Mouse (Mus musculus): ENCODE data around the gene Nmd3. TPM values are rescaled to one million over a fixed set of nuclear protein-coding genes. Genes with fewer than 3 reads are reported as not detected.
A peak's percentile ranks its signal among the peaks of the same experiment; 100 is the strongest.

Nmd3 gene
- polyA plus RNA-seq, 1 experiment from 2014 or later = 89.5 TPM

- Histone ChIP-seq H3K9me3 (no peaks in the 10 kb centered on the region), H3K4me1 (replicated peaks) (no peaks in the 10 kb centered on the region), H3K4me2 (no peak overlapping the region), H3K27me3 (no peaks in the 10 kb centered on the region), H3K9ac (no peak overlapping the region), H3K4me3 (no peak overlapping the region), H3K27ac (replicated peaks) (no peak overlapping the region), H3K36me3 (peaks cover 15% of the 10 kb centered on the region; the same call in 1 of the 2 replicates)
- no peak for ATAC-seq (ENCODE audit: low FRiP score, low read depth)
- 94% methylated on average over 11 of the region's 11 CpGs for WGBS
Observed at GRCm38 (mm10) chr3:69765206-69765605, 43.4 kb downstream of the Nmd3 start.

- no peaks in the 10 kb centered on the region for H3K4me1 ChIP-seq (replicated peaks)
- H3K9ac ChIP-seq = no peak overlapping the region
- no peaks in the 10 kb centered on the region for H3K9me3 ChIP-seq
- ATAC-seq (ENCODE audit: low FRiP score, low read depth) = no peak
- H3K27me3 ChIP-seq = no peaks in the 10 kb centered on the region
- no peak overlapping the region for H3K4me3 ChIP-seq
- H3K27ac ChIP-seq (replicated peaks) = no peak overlapping the region
- peaks cover 15% of the 10 kb centered on the region; the same call in 1 of the 2 replicates for H3K36me3 ChIP-seq
- 89% methylated on average over 4 of the region's 4 CpGs for WGBS
- no peak overlapping the region for H3K4me2 ChIP-seq
Observed at GRCm38 (mm10) chr3:69769150-69769549, 47.4 kb downstream of the Nmd3 start.

GRCm38 (mm10) chr3:69773356-69773755 lies 51.6 kb downstream of the Nmd3 start:
- ATAC-seq (ENCODE audit: low FRiP score, low read depth) = no peak
- Histone ChIP-seq H3K4me1 (replicated peaks) (no peaks in the 10 kb centered on the region), H3K9me3 (no peaks in the 10 kb centered on the region), H3K4me2 (no peak overlapping the region), H3K4me3 (no peak overlapping the region), H3K27me3 (no peaks in the 10 kb centered on the region), H3K27ac (replicated peaks) (no peak overlapping the region), H3K9ac (no peak overlapping the region), H3K36me3 (no peaks in the 10 kb centered on the region)
- 91% methylated on average over 4 of the region's 4 CpGs for WGBS

GRCm38 (mm10) chr3:69779246-69779796 lies 57.5 kb downstream of the Nmd3 start:
- no peak overlapping the region for H3K9ac ChIP-seq
- H3K9me3 ChIP-seq = no peaks in the 10 kb centered on the region
- no peak overlapping the region for H3K4me3 ChIP-seq
- 84% methylated on average over 4 of the region's 4 CpGs for WGBS
- ATAC-seq (ENCODE audit: low FRiP score, low read depth) = no peak
- H3K4me1 ChIP-seq (replicated peaks) = no peaks in the 10 kb centered on the region
- no peak overlapping the region for H3K4me2 ChIP-seq
- no peaks in the 10 kb centered on the region for H3K36me3 ChIP-seq
- no peaks in the 10 kb centered on the region for H3K27me3 ChIP-seq
- H3K27ac ChIP-seq (replicated peaks) = no peak overlapping the region

GRCm38 (mm10) chr3:69792823-69793417 lies 71.1 kb downstream of the Nmd3 start:
- Histone ChIP-seq H3K9ac (no peak overlapping the region), H3K4me3 (no peak overlapping the region), H3K27me3 (no peaks in the 10 kb centered on the region), H3K27ac (replicated peaks) (no peak overlapping the region), H3K4me2 (no peak overlapping the region), H3K4me1 (replicated peaks) (no peaks in the 10 kb centered on the region), H3K9me3 (no peaks in the 10 kb centered on the region), H3K36me3 (no peaks in the 10 kb centered on the region)
- no peak for ATAC-seq (ENCODE audit: low FRiP score, low read depth)
- WGBS = 81% methylated on average over 3 of the region's 3 CpGs

GRCm38 (mm10) chr3:69797533-69797932 lies 75.7 kb downstream of the Nmd3 start:
- Histone ChIP-seq H3K4me2 (no peak overlapping the region), H3K9me3 (no peaks in the 10 kb centered on the region), H3K4me3 (no peak overlapping the region), H3K27ac (replicated peaks) (no peak overlapping the region), H3K9ac (no peak overlapping the region), H3K27me3 (no peaks in the 10 kb centered on the region), H3K4me1 (replicated peaks) (no peaks in the 10 kb centered on the region), H3K36me3 (no peaks in the 10 kb centered on the region)
- 83% methylated on average over 4 of the region's 4 CpGs for WGBS
- ATAC-seq (ENCODE audit: low FRiP score, low read depth) = no peak

- WGBS = 78% methylated on average over 2 of the region's 2 CpGs
- no peak for ATAC-seq (ENCODE audit: low FRiP score, low read depth)
- Histone ChIP-seq H3K9ac (no peak overlapping the region), H3K4me1 (replicated peaks) (no peaks in the 10 kb centered on the region), H3K4me2 (no peak overlapping the region), H3K27me3 (no peaks in the 10 kb centered on the region), H3K9me3 (no peaks in the 10 kb centered on the region), H3K36me3 (no peaks in the 10 kb centered on the region), H3K4me3 (no peak overlapping the region), H3K27ac (replicated peaks) (no peak overlapping the region)
Observed at GRCm38 (mm10) chr3:69797969-69798368, 76.2 kb downstream of the Nmd3 start.

GRCm38 (mm10) chr3:69799096-69799495 lies 77.3 kb downstream of the Nmd3 start:
- ATAC-seq (ENCODE audit: low FRiP score, low read depth) = no peak
- 73% methylated on average over 1 of the region's 1 CpGs for WGBS
- Histone ChIP-seq H3K36me3 (no peaks in the 10 kb centered on the region), H3K4me2 (no peak overlapping the region), H3K27ac (replicated peaks) (no peak overlapping the region), H3K27me3 (no peaks in the 10 kb centered on the region), H3K9me3 (no peaks in the 10 kb centered on the region), H3K4me3 (no peak overlapping the region), H3K4me1 (replicated peaks) (no peaks in the 10 kb centered on the region), H3K9ac (no peak overlapping the region)

- no peaks in the 10 kb centered on the region for H3K27me3 ChIP-seq
- ATAC-seq (ENCODE audit: low FRiP score, low read depth) = 0 out of 2 replicates have a peak, but pooled peaks have one; percentile 61
- WGBS = 45% methylated on average over 7 of the region's 7 CpGs
- no peak overlapping the region for H3K27ac ChIP-seq (replicated peaks)
- no peaks in the 10 kb centered on the region for H3K4me1 ChIP-seq (replicated peaks)
- H3K36me3 ChIP-seq = no peaks in the 10 kb centered on the region
- no peak overlapping the region for H3K9ac ChIP-seq
- H3K4me3 ChIP-seq = no peak overlapping the region
- H3K9me3 ChIP-seq = no peaks in the 10 kb centered on the region
- H3K4me2 ChIP-seq = no peak overlapping the region
Observed at GRCm38 (mm10) chr3:69800829-69801384, 79.1 kb downstream of the Nmd3 start.

- 97% methylated on average over 1 of the region's 1 CpGs for WGBS
- no peaks in the 10 kb centered on the region for H3K27me3 ChIP-seq
- no peak for ATAC-seq (ENCODE audit: low FRiP score, low read depth)
- H3K4me1 ChIP-seq (replicated peaks) = no peaks in the 10 kb centered on the region
- no peak overlapping the region for H3K4me2 ChIP-seq
- H3K27ac ChIP-seq (replicated peaks) = no peak overlapping the region
- no peak overlapping the region for H3K9ac ChIP-seq
- no peaks in the 10 kb centered on the region for H3K9me3 ChIP-seq
- no peaks in the 10 kb centered on the region for H3K36me3 ChIP-seq
- H3K4me3 ChIP-seq = no peak overlapping the region
Observed at GRCm38 (mm10) chr3:69803137-69803536, 81.4 kb downstream of the Nmd3 start.
